Mouse (Mus musculus): ENCODE data around the gene Slc24a3.

Gene Slc24a3

GRCm38 (mm10) chr2:145434068-145434467, 266.5 kb downstream of the Slc24a3 start:
- DNase-seq (ENCODE audit: low spot score), result no peak

DNA sequence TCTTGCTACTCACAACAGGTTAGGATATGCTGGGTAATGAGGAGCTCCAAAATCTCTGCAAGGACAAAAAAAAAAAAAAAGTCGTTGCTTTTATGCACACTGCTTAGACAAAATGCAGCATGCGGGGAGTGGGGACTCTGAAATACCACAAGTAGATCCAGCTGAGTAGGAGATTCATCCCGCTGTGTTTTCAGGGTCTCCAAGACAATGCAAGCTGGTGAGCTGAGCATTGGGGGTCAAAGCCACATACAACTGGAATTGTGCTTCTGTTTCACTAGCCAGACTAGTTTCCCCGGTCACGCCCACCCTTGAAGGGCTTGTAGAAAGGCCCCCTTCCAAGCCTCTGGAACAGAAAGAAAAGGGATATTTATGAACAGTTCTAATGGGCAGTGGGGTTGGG, 270.8 kb downstream of the Slc24a3 start:
- DNase-seq (ENCODE audit: low spot score), result no peak

- no peak for DNase-seq (ENCODE audit: low spot score)
These were observed 272.2 kb downstream of the Slc24a3 start for GRCm38 (mm10) chr2:145439755-145440154.

GRCm38 (mm10) chr2:145457106-145457747, 289.7 kb downstream of the Slc24a3 start:
- DNase-seq (ENCODE audit: low spot score), result no peak

DNA sequence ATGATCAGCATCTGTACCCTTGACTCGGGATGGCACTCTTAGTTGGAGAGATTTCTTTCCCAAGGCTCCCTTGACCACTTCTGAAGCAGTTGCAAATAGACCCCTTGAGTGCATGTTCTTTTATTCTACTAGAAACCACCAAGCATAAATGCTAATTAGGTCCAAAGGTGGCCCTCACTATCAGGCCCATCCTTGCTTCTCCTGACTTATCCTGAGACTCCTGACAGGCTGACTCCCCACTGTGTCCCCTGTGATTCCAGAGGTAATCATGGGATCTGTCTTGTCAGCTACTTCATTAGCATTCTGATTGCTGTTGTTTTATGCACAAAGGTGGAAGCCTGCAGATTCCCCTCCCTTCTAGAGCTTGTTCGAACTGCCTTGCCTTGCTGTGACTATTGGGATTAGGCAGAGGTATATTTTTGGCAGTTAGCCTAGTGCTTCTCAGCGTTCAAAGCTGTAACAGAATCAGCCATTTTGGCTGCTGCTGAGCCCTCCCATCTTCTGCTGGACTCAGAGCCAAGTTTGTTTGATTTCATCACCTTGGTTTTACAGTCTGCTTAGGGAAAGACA, 293.4 kb downstream of the Slc24a3 start:
- DNase-seq (ENCODE audit: low spot score), result no peak

DNA sequence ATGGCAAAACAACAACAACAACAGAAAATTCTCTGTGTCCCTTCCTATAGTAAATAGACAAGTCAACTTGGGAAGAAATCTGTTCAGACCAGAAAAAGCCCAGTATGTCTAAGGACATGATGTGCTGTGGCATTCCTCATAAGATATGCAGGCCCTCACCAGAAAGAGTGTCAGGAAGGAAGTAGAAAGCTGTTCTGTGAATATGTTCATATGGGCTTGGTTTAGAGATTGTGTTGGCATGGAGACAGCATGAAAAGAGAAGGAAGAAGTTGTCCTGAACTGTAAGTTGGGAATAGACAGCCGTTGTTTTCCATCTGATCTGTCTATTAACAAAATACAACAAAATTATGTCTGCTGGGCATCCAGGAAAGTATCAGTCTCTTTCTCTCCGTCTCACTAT, 294.7 kb downstream of the Slc24a3 start:
- DNase-seq (ENCODE audit: low spot score), result no peak

DNA sequence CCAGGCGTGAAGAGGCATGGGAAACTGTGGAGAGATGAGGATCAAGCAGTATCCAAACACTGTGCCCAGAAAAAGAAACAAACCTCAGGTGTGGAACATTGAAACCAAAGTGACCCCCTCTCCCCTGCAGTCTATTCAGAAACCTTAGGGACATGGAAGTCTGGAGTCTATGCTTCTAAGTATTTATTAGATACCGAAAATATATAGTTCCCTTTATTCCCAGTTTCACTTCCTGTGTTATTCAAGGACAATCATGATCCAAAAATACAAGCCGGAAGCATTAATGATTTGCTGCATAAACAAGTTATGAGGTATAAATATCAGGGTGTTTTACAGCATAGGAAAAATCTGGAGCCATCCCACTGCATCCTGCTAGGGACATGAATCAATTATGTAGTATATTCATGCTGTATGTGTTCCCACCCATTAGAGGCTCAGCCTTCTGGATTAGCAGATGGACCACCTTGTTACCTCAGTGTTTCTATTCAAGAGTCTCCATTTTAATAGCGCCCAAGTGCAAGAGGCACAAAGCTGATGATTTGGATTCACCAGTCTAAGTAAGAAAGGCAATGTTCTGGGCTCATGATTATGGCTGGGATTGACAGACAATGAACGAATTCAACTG, 301.3 kb downstream of the Slc24a3 start:
- DNase-seq (ENCODE audit: low spot score), result no peak

GRCm38 (mm10) chr2:145477484-145477883, 309.9 kb downstream of the Slc24a3 start:
- DNase-seq (ENCODE audit: low spot score), result no peak

DNA sequence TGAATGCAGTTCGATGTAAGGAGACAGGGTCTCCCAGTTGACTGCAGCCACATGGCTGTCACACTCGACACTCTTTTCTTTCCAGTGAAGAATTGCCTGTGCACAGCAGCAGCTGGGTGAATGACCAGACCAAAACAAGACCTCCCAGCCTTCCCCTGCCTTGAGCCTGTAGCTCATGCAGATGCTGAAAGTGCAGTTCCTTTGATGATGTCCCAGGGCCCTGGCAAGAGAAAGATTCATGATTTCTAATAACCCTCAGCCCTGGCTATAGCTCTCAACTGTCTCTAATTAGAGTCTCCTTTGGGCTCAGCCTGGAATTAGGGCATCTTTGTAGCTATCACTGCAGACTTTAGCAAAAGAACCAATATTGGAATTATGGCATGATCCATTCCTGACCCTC, 312.1 kb downstream of the Slc24a3 start:
- DNase-seq (ENCODE audit: low spot score), result no peak

DNA sequence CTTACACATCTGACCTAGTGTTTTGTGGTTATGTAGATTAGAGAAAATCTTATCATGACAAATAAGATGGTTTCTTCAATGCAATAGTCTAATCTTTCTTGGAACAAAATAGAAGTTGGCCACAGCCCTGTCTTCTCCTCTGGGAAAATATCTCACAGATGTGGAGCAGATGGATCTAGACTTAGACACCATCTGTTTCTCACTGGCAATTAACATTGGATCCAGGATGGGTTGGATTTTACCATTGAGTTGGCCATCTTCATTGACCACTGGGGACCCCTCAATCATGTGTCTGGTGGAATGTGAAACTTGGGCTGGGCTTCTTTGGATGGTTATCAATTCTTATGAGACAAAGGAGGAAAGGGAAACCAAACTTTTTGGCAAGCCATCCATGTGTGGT, 332.7 kb downstream of the Slc24a3 start:
- DNase-seq (ENCODE audit: low spot score), result no peak

- DNase-seq (ENCODE audit: low spot score), result no peak
These were observed 333.9 kb downstream of the Slc24a3 start for GRCm38 (mm10) chr2:145501472-145501871.

DNA sequence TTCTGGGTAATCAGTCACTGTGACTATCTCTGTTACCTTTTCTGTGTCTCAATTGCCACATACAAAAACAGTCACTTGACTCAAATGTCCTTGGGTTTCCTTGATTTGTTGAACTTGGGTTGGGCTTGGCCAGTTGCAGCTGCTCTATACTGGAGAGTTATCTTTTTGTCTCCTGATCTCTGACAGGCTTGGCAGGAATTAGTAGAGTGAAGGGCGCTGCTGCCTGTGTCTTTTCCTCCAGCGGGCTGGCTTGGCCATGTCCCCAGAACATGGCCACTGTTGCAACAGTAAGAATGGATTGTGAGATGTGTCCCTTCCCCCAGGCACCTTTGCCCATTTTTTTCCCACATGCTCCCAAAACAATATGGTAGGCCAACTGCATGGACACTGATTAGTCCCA, 340.1 kb downstream of the Slc24a3 start:
- no peak for DNase-seq (ENCODE audit: low spot score)

- DNase-seq (ENCODE audit: low spot score), result no peak
These were observed 343.2 kb downstream of the Slc24a3 start for GRCm38 (mm10) chr2:145510650-145511225.

DNA sequence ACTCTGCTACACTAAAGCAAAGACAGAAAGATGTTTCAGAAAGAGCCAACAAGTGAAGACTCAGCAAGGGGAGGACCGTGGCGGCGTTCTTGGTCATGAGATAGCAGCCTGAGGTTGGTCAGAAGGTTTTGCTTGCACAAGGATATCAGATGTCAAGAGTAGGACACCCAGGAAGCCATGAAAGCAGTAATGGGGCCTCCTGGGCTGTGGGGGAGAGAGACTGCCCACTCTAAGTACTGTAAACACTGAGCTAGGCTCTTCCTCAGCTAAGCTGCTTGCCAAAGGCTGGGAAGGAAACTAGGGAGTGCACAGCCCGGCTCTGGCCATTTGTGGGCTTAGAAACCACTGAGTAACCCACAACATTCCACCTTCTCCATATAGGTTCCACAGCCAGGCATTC, 348.4 kb downstream of the Slc24a3 start:
- no peak for DNase-seq (ENCODE audit: low spot score)

GRCm38 (mm10) chr2:145517346-145517745, 349.8 kb downstream of the Slc24a3 start:
- peak; percentile 47 for DNase-seq (ENCODE audit: low spot score)

- no peak for DNase-seq (ENCODE audit: low spot score)
These were observed 354.5 kb downstream of the Slc24a3 start for GRCm38 (mm10) chr2:145522017-145522416.

GRCm38 (mm10) chr2:145523381-145523780, 355.8 kb downstream of the Slc24a3 start:
- no peak for DNase-seq (ENCODE audit: low spot score)

DNA sequence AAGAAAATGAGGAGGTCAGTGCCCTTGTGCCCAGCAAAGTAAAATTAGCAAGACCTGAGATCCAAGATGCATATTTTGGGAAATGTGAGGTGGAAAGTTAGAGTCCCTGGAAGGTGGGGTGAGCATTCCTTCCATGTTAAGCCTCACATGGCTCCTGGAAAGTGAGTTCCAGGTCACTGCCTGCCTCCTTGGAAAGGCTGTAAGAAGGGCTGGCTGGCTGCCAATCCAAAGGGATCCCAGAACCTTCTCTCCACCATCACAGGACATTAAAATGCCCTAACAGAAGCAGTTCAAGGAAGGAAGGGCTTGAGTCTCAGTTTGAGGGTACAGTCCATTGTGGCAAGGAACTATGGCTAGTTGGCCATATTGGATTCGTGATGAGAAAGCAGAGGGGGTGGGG, 359.6 kb downstream of the Slc24a3 start:
- no peak for DNase-seq (ENCODE audit: low spot score)

DNA sequence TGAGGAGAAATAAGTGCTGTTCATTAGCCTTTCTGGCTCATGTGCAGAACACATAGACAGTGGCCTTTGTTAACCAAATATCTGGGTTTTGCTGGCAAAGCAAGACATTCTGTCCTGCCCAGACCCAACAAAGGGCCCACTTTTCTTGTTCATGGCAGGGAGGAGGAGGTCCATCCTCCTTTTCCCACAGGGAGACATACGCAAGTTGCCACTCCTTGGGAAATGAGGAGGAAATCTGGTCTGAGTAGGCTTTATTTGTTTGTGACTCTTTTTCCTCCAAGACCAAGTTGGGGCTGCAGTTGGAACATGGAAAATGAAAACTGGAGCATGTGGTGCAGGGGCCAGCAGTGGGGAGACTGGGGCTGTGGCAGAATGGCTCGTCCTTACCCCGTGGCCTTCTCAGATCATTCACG, 363.4 kb downstream of the Slc24a3 start:
- no peak for DNase-seq (ENCODE audit: low spot score)

DNA sequence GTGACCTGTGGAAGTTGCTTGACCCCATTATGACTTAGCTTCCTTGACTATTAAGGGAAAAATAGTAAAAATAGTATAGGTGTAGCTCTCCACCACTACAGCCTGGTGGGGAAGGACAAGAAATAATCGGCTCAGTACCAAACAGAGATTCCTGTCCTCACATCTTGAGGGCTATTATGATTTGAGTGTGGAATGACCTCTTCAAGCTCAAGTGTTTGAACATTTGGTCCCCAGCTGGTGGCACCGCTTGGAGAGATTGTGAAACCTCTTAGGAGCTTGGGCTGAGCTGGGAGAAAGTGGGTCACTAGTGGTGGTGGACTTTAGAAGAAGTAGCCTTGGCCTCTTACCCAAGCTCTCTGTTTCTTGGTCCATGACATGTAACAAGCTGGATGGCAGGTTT, 365.5 kb downstream of the Slc24a3 start:
- no peak for DNase-seq (ENCODE audit: low spot score)

DNA sequence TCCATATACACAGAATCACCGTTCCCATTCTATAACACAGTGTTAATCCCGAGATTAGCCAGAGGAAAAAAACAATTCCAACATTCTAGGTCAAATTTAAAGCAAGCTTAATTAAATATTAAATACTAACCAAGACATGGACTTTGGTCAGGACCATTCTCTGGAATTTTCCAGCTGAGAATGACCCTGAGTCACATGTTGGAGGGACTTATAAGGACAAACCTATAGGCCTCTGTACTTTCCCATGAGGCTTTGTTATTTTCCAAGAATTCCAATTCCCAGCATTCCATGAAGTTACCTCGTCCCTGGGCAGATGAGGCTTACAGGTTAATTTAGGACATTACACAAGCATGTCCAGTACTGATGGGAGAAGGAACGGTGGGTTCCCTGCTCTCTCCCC, 367.8 kb downstream of the Slc24a3 start:
- DNase-seq (ENCODE audit: low spot score), result no peak

DNA sequence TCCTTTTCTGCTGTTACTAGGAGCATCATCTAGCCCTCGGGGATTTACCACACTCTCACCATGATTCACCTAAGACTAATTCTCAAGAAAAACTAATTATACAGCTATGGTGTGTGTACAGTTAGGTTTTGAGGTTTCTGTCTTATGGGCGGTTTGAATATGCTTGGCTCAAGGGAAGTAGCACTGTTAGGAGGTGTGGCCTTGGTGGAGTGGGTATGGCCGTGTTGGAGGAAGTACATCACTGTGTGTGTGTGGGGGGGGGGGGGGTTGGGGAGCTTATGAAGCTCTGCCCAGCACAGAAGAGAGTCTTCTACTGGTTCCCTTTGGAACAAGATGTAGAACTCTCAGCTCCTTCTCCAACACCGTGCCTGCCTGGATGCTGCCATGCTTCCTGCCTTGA, 368.2 kb downstream of the Slc24a3 start:
- no peak for DNase-seq (ENCODE audit: low spot score)

DNA sequence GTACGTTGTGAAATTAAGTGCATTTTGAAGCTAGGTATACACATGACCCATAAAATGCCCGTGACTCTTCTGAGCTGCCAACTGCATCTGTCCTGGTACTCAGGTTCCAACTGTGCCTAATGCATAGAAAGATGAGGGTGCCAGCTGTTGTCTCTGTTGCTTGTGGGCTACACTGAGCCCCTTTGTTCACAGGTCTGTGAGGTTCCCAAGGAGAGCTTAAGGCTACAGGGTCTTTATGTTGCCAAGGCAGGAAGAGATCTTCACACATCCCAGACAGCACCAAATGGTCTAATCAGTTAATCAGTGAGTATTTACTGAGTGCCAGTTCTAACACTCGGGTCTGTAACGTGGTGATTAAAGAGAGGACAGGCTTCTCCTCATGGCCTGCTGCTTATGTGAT, 369.4 kb downstream of the Slc24a3 start:
- no peak for DNase-seq (ENCODE audit: low spot score)
